Mouse (Mus musculus) E14TG2a.4 (cell line): ENCODE data around the gene Lmx1b.

Experiments
- CTCF ChIP-seq: conservative IDR thresholded peaks from 2 replicates; pipeline ENCODE4 v1.5.1; 2014; ENCODE audit warnings: low read length
- NANOG ChIP-seq: IDR thresholded peaks from 2 replicates; pipeline ENCODE4 v1.6.1; 2014; ENCODE audit warnings: borderline replicate concordance, low read length, mixed read lengths
- POU5F1 ChIP-seq: IDR thresholded peaks from 2 replicates; pipeline ENCODE4 v1.6.1; 2014; ENCODE audit warnings: low read length, borderline replicate concordance

GRCm38 (mm10) chr2:33584937-33585910 lies 55.1 kb downstream of the Lmx1b start:
- TF ChIP-seq CTCF (no peak), POU5F1 (no peak), NANOG (no peak)
